Mouse (Mus musculus) urinary bladder, postnatal 25 days (tissue): Measurements from ENCODE around the gene D3Ertd751e.

Source experiments
- DNase-seq: peaks from one replicate; pipeline ENCODE4 v3.0.0; 2022; ENCODE audit warnings: low spot score

D3Ertd751e gene

DNA sequence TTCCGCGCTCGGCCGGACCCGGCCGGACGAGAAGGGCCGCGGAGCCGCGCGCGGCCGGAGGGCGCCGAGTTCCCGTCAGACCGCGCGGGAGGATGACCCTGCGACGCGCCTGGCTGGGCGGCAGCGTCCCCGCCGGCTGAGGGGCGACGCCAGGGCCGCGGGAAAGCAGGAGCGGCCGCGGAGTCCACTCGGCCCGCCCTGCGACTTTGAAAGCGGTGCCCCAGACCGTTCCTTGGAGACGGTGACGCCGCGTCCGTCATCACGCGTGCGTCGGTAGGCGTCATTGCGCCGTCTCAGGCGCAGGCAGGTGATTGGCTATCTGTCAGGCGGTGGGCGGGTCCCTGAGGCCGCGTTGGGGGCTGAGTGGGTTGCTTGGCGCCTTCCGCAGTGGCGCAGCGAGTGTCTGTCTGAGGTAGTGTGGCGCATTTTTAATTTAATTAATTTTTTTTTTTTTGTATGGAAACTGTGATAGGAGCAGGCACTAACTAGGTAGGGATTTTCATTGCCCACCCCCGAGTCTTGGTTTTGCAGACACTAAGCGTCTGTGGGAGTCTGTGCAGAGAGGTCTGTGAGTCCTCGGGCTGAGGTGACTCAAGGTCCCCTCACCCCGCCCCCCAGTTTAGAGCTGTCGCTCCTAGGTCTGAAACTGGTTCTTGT is at the start of gene D3Ertd751e, which contains the start of gene Sclt1:
TSS of gene D3Ertd751e (plus strand) at position 334 of the 657 bp plus-strand sequence.
TSS of gene Sclt1 (minus strand) at position 237 of the 657 bp plus-strand sequence.
- peak; percentile 95 for DNase-seq

- no peak for DNase-seq
Observed at GRCm38 (mm10) chr3:41695681-41696080, 46.7 kb upstream of the D3Ertd751e start.

- peak; percentile 6 for DNase-seq
Observed at GRCm38 (mm10) chr3:41741601-41742277, 672 bp upstream of the D3Ertd751e start.

- DNase-seq = peak; percentile 5
Observed at GRCm38 (mm10) chr3:41743436-41743835, 1.0 kb downstream of the D3Ertd751e start.

- DNase-seq = no peak
Observed at GRCm38 (mm10) chr3:41754556-41754955, 12.1 kb downstream of the D3Ertd751e start.

DNA sequence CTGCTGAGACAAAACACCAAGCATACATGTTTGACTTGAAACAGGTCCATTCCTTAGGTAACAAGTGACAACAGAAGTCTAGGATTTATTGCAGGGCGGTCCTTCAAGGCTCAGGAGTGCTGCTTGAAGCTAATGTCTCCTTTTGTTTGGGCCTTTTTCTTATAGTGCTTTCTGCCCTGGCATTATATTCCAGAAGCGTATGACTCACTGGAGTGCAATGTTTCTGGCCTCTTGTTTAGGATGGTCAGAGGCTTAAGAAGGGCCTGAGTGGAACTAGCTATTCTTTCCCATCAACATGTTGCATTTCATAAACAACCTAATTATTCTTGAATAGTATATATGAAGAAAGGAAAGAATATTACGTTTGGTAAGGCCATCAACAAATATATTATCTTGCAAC is 19.7 kb downstream of the D3Ertd751e start:
- DNase-seq = no peak

DNA sequence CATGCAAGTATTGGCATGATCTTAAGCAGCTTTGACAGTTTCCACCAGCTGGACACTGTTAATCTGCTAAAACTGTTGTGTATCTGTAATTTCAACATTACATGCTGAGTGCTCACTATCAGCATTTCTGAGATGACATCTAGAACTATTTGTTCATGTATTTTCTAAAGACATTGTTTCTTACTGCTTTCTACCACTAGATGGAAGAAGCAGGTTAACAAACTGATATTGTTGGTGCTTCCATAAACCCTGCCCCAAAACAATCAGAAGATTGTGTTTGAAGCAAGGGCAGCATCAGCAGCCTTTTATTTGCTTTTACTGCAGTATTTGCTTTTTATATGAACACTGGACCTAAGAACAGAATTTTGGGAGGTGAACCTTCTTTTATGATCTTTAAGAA is 70.0 kb downstream of the D3Ertd751e start:
- no peak for DNase-seq
